Mouse (Mus musculus) heart, adult 11 months (tissue): ENCODE results near the gene Siah3.

Experiments used
- DNase-seq: peaks from one replicate; pipeline ENCODE4 v3.0.0; 2022

The Siah3 gene

DNA sequence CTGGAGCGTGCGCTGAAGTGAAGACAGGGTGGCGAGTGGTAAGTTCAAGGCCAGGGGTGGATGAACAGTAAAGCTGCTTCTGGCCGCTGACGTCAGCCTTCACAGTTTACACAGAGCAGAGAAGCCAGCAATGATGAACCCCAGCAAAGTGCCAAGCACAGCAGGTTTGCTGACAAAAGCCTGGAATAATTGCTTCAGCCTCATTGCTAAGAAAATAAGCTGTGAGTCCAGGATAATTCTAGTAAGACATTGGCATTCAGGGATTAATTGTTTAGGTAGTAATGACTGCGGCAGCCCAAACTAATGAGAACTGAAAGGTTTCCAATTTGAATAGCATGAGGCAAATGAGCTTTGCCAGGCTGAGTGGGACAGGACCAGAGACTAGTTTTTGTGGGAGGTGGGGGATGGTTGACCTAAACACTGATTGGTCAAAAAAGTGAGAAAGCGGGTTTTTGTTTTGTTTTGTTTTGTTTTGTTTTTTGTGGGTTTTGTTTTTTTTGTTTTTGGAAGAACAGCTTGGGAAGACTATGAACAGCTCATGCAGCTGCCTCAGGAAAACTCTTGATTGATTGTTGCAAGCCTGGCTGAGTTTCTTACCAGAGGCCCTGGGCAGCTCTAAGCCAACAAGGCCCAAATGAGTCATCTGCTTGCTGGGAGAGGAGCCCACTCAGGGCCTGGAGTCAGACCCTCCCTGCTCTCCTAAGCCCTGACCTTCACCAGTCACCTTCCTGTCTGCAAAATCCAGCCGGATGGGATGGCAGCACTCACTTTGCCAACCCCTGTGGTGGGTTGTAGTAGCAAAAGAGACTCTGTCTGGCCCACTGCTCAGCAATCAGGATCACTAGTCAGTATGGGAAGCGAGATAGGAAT is 17.5 kb downstream of the Siah3 start:
- peak; percentile 85 for DNase-seq

DNA sequence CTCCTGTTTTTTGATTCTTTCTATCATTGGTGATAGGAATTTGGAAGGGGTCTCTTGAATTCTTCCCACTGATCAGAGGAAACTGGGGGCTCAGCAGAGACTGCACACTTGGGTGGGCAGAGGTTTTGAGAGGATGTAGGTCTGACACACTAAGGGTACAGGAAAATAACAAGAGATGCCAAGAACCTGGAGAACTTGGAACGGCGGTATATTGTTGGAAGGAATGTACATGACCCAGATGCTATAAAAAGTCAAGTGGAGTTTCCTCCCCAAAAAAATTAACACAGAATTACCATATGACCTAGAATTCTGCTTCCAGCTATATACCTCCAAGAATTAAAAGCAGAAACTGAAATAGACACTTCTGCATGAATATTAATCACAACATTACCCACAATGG is 20.1 kb downstream of the Siah3 start:
- DNase-seq, result peak; percentile 40

DNA sequence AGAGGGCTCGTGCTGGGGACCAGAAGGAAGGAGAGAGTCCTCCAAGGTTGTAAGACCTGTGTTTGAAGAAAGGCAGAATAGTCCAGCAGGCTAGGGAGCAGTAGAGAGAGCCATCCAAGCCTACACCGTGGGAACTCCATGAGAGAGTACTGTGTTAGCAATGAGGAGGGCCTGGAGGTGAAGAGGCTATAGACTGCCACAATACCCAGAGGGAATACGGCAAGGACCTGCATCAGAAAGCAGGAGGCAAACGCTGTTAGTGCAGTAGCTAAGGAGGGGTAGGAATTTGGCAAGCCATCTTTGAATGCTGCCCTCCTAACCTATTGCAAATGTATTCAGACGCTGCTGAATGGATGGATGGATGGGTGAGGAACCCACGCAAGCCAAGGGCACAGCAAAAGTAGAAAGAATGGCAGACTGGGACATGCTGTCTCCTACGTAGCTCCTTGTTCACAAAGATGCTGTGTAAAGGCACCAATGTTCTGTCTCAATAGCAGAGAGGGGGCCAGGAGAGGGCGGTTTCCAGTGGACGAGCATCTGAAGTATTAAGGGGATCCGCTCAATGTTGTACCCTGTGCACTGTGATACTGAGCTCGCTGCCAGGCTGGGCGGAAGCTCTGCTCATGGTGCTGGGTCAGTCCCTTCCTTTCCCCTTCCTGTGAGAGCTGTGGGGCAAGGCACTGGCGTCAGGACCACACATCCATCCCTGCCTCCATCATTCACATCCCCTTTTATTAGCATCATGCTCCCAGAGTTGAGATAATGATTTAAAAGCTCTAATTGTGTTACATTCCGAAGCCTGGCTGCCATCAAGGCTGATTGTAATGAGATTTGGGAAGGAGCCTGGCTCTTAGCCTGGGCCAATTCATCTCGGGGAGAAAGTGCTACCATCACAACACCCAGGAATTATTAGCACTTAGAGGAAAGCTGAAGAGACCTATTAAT is 26.7 kb downstream of the Siah3 start:
- DNase-seq, result peak; percentile 74

DNA sequence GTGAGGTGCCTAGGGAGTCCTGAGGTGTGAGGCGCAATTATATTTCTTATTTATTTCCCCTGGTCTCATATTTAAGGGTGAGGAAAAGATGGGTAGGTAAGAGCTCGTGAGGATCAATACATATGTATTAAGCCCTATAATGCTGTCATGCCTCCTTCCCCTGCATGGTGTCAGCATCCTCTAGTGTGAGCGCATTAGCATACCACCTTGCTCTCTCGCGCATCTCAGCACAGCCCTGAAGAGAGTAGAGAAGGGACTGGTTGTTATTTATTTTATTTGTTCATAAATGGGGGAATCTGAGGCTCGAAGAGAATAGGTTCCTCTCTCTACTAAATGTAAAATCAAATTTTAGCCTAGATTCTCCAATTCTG is 27.4 kb downstream of the Siah3 start:
- DNase-seq, result peak; percentile 48

DNA sequence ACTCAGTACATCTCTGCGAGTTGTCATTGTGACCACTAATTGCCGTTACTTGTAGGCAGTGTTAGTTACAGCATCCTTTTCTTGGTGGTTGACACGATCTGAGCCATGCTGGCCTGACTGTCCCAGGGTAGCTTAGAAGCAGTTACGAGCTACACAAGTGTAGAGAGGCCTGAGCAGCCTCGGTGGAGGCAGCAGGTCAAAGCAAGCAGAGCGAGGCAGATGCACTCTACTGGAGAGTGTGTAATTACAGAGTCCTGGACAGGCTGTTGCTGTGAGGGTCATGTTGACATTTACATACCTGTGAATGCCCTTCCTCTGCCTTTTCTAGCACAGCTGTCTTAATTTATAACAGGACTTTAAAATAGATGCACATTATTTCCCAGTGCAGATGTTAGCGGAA is 32.1 kb downstream of the Siah3 start:
- peak; percentile 46 for DNase-seq

DNA sequence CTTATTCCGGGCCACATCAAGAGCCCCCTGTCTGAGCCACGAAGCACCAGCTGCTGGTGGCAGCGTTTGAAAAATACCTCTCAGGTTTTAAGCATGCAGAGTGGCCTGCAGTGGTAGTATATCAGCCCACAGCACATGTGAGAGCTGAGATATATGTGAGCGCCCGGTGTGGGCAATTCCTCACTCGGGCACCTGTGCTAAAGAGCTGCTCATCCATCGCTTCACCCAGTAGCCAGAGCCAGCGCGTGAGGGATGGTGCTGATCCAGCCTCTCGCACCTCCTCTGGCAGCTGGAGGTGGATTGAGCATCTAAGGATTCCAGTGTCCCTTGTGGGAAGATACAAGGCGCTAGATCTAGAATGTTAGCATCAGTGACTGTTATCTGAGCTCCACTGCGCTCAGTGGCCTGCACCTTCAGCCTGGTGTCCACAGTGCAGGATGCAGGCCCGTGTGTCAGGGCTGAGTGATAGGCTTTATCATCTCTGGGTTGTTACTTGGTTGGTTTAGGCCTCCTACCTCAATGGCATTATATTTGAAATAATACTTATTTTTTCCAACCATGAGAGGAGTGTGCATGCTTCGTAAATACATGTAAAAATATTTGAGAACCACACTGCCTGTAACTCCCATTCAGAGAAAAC is 37.9 kb downstream of the Siah3 start:
- DNase-seq, result no peak

DNA sequence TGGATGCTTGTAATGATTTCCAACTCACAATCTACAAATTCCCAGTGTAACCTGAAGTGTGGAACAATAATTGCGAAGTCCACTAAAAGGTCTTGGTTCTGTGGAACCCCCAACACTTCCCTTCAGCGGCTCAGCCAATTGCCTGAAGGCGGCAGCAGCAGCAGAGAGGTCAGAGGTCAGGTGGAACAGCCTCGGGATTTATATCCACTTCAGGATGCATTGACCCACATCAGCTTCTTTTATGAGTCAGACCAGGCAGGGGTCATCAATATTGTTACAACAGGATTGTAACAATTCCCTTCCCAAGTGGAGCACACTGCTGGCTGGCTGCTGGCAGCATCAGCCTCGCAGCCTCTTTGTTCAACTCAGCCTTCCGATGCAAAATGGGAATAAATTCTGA is 39.1 kb downstream of the Siah3 start:
- no peak for DNase-seq

DNA sequence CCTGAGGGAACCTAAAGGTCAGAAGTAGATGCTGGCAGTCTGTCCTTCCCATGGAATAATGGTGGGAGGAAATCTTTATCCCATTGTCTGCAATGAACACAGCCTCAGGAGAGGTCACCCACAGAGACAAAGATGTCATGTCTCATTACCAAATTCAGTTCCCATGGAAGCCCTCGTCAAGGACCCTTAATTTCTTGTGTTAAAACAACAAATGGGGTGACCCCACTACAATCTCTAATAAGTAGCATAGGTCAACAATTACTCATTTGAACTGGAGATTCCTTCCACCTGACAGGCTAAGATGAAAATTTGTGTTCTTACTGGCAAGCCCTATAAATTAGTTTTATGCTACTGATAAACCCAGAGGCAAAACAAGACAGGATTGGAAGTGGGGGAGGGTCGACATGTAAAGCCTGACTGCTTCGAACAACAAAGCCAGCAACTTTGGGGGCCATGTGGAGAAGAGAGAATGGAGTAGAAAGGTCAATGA is 45.8 kb downstream of the Siah3 start:
- DNase-seq, result no peak

DNA sequence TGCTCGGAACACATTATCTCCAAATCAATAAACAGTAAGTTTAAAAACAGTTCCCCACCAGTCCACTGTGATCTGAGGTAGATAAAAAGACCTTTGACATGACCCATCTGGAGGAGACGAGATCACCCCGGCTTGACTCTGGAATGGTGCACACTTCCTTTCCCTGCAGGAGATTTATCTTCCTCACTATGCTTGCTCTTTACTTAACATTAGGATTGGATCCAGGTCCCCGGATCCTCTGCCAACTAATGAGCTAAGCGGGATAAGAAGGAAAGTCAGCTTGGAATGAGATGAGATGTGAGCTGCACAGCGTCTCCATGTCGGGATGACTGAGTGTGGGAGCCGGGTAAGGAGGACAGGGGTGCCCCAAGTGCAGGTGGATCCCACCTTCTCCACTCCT is 46.7 kb downstream of the Siah3 start:
- DNase-seq, result peak; percentile 87

DNA sequence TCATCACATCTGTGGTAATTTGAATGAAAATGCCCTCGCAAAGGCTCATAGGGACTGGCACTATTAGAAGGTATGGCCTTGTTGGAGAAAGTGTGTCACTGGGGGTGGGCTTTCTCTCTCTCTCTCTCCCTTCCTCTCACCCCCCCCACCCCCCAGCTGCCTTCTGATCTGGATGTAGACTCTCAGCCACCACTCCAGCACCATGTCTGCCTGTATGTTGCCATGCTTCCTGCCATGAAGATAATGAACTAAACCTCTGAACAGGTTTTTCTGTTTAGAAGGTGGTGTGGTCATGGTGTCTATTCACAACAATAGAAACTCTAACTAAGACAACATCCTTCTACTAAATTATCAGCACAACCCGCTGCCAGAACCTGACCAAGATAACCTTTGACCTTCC is 48.5 kb downstream of the Siah3 start:
- DNase-seq, result no peak

DNA sequence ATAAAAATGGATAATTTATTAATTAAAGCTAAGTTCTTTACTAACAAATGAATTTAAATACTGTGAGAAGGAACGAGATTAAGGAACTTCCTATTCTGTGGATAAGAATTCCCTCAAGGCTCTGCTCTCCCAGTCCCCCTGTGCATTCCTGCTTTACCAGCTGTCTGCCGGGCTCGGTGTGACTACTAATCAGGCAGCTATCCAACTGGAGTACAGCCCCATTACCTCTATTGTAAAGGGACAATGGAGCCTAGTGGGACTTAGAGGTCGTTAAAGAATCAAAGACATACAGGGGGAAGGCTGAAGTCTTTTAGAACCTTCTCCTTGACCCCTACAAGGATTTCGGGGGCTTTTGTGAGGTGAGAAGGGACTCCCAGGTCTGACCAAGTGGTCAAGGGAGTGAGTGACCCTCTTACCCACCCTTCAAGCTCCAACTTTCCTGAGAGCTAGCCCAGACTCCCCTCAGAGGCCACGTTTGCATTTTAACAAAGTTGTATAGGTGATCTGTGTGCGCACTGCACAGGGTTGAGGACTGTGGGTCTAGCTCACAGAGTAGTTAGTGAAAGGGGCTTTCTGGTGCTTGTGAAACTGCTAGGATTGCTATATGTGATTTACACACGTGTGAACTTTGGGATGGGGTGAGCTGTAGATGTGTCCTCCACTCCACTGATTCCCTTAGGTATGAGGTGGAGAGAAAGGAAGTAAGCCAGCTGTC is 49.5 kb downstream of the Siah3 start:
- DNase-seq, result no peak

DNA sequence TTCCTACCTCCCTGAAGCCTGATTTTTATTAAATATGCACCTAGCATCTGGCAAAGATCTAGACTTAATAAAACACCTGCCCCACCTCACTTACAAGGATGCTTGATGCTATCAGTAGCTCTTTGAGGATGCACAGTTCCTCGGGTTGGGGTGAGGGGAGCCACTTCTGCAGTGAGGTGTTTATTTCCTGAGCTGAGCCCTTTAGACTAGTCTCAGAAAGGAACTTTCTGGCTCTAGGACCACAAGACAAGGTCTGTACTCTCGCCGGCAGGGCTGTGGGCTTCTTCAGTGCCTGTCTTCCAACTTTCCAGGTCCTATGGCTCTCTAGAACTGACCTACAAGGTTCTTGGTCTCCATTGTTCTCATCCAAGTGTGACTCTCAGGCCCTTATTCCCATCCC is 50.5 kb downstream of the Siah3 start:
- no peak for DNase-seq

DNA sequence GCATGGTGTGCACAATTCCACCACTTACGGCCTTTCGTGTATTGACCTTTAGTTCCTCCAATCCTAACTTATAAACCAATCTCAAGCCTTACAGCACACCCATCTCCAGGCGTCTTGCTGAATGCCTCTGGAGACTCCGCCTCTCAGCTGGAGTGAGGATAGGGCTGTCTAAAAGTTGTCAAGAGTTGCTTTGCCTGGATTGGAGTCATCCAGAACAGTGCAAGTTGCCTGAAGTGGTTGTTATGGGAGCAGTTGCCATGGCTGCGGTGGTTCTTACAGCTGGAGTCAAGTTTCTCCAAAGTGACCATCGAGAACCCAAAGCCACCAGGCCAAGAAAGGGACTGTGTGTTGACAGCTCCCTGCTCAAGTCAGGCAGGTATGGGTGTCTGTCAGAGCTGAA is 54.3 kb downstream of the Siah3 start:
- DNase-seq, result no peak

DNA sequence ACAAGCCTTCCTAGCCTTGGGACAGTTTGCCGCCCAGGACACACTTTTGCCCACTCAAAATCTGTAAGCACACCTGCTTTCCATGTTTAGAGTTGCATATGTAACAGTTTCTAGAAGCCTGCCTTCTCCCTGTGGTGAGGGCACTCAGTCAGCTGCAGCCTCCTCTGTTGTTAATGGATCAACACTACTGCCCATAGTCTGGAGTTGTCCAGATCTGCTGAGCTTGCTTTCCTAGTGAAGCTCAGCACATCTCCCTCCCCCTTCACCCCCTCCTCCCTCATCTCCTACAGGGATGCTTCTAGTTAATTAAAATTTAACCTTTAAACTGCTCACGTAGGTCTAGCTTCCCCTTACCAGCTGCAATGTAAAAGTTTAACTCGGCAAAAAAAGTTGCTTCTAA is 57.2 kb downstream of the Siah3 start:
- no peak for DNase-seq

DNA sequence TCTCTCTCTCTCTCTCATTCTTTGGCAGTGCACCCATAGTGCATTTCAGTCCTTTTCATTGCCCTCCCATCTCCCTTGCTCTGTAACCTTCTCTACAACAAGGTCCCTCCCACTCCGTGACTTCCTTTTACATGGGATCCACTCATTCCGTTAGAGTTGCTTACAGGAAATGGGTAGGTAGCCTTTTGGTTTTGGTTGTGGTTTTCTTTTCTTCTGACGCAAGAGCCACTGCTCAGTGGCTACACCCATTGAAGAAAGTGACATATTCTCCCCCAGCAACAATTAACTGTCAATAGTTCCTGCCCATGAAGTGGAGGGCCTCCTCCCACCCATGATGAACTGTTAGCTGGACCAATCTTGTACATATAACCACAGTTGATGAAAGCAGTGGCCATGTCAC is 60.4 kb downstream of the Siah3 start:
- DNase-seq, result no peak

DNA sequence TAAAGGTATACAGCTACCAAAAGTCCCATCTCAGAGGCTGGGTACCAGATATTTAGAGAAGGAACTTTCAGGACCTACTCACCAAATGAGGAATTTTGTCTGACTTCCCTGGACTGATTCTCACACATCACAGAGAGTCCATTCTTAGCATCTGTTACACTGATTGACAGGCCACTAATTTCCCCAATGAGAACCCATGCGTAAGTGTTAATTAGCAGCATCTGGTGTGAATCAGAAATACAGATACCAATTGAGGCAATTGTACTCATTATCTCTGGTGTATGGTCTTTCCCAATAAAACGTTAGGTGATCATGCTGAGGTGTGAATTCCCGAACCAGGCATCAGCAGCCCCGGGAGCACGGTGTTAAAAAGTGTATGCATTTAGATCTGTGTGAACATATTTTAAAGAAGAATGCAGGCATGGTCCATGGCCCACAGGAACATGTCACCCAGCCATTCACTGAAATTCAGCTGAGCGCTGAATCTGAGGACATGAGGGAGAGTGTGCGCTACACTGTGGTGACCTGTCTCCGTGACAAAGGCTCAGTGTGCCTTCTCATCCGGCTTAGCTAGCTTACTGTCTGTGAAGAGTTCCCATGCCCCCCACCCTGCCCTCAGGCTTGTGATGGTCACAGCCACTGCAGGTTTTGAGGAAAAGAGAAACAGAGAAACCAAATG is 61.3 kb downstream of the Siah3 start:
- DNase-seq, result no peak

DNA sequence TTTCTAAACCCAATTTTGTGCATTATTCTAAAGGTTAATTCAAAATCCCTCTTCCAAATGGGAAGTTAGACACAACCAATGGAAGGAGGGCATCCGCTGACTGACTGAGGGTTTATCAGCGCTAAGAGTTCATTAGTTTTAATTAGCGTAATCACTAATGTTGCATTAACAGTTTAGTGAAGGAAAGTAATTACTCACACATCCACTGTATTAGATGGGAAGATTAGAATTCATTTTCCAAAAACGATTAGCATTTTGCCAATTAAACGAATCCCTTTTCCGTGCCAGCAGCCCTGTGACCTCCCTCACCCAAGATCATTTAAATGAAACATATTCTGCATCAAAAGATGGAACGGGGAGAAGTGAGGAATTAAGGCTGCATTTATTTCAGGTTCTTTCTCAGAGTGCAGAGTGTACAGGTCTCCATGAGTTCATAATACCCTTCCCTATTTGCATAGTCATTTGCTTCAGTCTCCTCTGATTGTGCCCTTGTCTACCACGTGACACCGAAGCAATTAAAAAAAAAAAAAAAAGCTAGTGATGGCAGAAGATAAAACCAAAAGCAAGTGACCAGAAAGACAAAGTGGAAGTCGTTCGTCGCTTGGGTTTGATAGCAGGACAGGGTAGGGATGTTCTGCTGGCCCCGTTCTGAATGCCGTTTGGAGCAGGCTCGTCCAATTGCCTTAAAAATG is 62.6 kb downstream of the Siah3 start:
- DNase-seq, result no peak

DNA sequence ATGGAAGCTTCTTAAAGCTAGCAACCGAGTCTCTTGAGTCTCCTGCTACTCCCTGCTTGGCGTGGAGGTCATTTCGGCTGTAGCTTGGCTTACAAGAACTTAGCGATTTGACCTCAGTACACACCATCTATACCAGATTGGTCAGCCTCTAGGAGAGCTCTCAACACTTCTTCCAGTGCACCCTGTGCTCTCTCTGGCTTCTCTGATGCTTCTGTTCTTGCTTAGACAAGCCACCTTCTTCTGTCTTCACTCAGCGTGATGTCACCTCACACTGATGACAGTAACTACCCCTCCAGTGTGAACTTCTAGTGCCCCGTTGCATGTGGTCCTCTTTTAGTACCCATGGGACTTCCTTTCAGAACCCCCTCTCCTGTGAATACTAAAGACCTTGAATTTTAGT is 63.1 kb downstream of the Siah3 start:
- no peak for DNase-seq

DNA sequence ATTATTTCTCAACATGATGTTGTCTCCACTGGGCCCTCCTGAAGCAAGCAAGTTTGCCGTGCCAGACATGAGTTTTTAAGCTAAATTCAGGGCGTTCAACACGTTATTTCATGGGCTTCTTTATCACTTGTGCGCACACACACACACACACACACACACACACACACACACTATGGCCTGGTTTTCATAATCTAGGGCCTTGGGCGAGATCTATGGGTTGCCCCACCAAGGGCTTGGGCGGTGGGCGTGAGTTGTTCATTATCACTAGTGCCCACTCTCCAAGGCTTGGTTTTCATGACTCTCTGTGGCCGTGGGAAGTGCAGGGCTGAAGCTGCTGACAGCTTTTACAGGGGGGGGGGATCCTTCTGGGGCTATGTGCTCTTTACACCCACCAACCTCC is 63.9 kb downstream of the Siah3 start:
- no peak for DNase-seq

DNA sequence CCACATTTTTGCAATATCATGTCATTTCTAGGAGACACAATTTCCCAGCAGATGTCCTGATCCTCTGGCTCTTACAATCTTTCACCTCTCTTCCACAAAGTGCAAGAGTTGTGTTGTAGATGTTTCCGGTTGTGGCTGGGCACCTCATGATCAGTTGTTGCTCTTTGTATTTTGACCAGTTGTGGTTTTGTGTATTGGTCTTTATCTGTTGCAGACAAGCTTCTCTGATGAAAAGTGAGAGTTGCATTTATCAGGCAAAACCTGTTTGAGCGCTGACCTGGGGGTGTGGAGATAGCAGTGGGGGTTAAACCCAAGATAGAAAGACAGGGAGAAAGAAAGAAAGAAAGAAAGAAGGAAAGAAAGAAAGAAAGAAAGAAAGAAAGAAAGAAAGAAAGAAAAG is 68.9 kb downstream of the Siah3 start:
- DNase-seq, result no peak

DNA sequence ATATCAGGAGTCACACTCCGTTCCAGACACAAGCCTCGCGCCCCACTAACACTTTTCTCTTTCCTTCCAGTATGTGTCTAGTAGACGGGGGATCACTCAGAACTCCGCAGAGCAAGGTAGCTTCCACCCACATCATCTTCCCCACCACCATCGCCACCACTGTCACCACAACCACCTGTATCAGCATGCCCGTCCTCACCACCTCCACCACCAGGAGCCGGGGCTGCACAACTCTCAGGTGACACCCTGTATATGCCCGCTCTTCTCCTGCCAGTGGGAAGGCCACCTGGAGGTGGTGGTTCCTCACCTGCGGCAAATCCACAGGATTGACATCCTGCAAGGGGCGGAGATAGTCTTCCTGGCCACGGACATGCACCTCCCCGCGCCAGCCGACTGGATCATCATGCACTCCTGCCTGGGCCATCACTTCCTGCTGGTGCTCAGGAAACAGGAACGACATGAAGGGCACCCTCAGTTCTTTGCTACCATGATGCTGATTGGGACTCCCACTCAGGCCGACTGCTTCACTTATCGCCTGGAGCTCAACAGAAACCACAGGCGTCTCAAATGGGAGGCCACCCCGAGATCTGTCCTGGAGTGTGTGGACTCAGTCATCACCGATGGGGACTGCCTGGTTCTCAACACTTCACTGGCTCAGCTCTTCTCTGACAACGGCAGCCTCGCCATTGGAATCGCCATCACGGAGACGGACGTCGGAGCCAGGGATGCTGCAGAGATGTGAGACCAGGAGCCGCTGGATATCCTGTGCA is 69.8 kb downstream of the Siah3 start:
- DNase-seq, result no peak
